Mouse (Mus musculus) thymus, adult 2 months (tissue): ENCODE measurements at regions not wholly inside any gene's neighbourhood (a gene's known extent, or its start where the extent isn't known, plus 50 kb on each side); places are given as distances from the start of the nearest gene placed in this dataset.

ENCODE experiments used
- DNase-seq: peaks from one replicate; pipeline ENCODE4 v3.0.0; 2021
- H3K27ac ChIP-seq: fragments of 200-500 bp; 2 replicates; pipeline ENCODE4 v1.5.1; 2012; ENCODE audit warnings: low read length, control low read depth; ENCODE audit not compliant: control insufficient read depth, insufficient read depth
- H3K27me3 ChIP-seq: fragments of 200-500 bp; 2 replicates; pipeline ENCODE4 v1.6.1; 2012; ENCODE audit warnings: mild to moderate bottlenecking, low read length, moderate library complexity, mixed read lengths; ENCODE audit not compliant: control insufficient read depth, insufficient read depth
- H3K36me3 ChIP-seq: fragments of 200-500 bp; 2 replicates; pipeline ENCODE4 v1.6.1; 2012; ENCODE audit warnings: mild to moderate bottlenecking, low read length, moderate library complexity; ENCODE audit not compliant: control insufficient read depth, insufficient read depth
- H3K4me1 ChIP-seq: fragments of 200-500 bp; replicated peaks from 2 replicates; pipeline ENCODE4 v1.6.1; 2012; ENCODE audit warnings: low read length; ENCODE audit not compliant: control insufficient read depth, insufficient read depth
- H3K4me3 ChIP-seq: fragments of 200-500 bp; 2 replicates; pipeline ENCODE4 v1.5.1; 2012; ENCODE audit warnings: mild to moderate bottlenecking, low read length, control low read depth, moderate library complexity; ENCODE audit not compliant: control insufficient read depth, insufficient read depth
- CTCF ChIP-seq: fragments of 200-500 bp; IDR thresholded peaks from 2 replicates; pipeline ENCODE4 v1.5.1; 2012; ENCODE audit warnings: mild to moderate bottlenecking, control low read depth, low read length, moderate library complexity, borderline replicate concordance; ENCODE audit not compliant: control insufficient read depth, poor library complexity, insufficient read depth; ENCODE audit errors: extremely low read depth
- POLR2A ChIP-seq: fragments of 200-500 bp; IDR thresholded peaks from 2 replicates; pipeline ENCODE4 v1.6.1; 2012; ENCODE audit warnings: mild to moderate bottlenecking, low read length, control low read depth, moderate library complexity; ENCODE audit not compliant: control insufficient read depth, poor library complexity, insufficient read depth; ENCODE audit errors: extremely low read depth
- WGBS: fragments of 180-500 bp; shearing (Covaris S2); methylation state at CpG from one replicate; pipeline ENCODE4 v1.1.7; 2018; 5-methylcytosine and 5-hydroxymethylcytosine counted together

DNA sequence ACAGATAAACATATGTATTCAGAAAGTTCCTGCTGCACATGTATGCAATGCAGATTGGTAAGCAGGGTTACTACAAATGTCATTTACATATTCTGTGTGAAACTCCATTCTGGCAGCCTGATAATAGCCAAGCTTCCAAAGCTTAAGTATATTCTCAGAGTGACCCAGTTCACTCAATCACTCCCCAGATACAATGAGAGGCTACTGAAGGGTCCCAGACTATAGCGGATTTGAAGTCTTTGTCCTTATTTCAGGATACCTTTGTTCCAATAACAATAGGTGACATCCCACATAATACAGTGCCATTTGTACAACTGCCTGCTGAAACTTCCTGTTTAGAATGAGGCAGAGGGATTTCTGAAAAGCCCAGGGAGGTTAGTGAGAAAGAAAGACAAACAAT, 132.5 kb upstream of the Klf6 start:
- Histone ChIP-seq H3K4me1 (no peaks in the 10 kb centered on the region), H3K4me3 (no peak overlapping the region), H3K27ac (no peak overlapping the region), H3K36me3 (no peaks in the 10 kb centered on the region), H3K27me3 (no peaks in the 10 kb centered on the region)
- TF ChIP-seq POLR2A (no peak), CTCF (no peak)
- WGBS, result 85% methylated on average over 1 of the region's 1 CpGs
- no peak for DNase-seq

GRCm38 (mm10) chr13:5729426-5730068, 131.7 kb upstream of the Klf6 start:
- Histone ChIP-seq H3K4me1 (no peaks in the 10 kb centered on the region), H3K27ac (no peak overlapping the region)
- 96% methylated on average over 6 of the region's 6 CpGs for WGBS

DNA sequence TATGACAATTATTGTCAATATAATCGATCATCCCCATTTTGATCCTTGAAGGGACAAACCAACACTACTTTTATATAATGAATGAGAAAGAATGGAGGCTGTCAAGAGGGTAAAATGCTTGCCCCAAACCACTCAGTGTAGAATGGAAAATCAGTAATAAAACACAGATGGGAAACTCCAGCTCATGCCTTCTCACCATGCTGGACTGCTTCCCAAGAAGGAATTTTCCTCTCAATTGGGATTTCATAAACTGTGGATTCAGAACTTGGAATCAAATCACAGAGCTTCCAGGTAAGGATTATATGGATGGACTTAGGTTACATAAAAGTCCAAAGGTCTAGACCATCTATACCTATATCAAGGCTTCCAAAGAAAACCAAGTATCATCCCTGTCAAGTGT, 129.1 kb upstream of the Klf6 start:
- Histone ChIP-seq H3K36me3 (no peaks in the 10 kb centered on the region), H3K4me1 (no peaks in the 10 kb centered on the region), H3K27ac (no peak overlapping the region), H3K27me3 (no peaks in the 10 kb centered on the region), H3K4me3 (no peak overlapping the region)
- TF ChIP-seq POLR2A (no peak), CTCF (no peak)
- no peak for DNase-seq
- WGBS, result 93% methylated on average over 1 of the region's 1 CpGs

More at GRCm38 (mm10) chr13:5729426-5730068, 131.7 kb upstream of the Klf6 start:
- Histone ChIP-seq H3K27me3 (no peaks in the 10 kb centered on the region), H3K36me3 (no peaks in the 10 kb centered on the region), H3K4me3 (no peak overlapping the region)
- TF ChIP-seq CTCF (no peak), POLR2A (no peak)
- no peak for DNase-seq

DNA sequence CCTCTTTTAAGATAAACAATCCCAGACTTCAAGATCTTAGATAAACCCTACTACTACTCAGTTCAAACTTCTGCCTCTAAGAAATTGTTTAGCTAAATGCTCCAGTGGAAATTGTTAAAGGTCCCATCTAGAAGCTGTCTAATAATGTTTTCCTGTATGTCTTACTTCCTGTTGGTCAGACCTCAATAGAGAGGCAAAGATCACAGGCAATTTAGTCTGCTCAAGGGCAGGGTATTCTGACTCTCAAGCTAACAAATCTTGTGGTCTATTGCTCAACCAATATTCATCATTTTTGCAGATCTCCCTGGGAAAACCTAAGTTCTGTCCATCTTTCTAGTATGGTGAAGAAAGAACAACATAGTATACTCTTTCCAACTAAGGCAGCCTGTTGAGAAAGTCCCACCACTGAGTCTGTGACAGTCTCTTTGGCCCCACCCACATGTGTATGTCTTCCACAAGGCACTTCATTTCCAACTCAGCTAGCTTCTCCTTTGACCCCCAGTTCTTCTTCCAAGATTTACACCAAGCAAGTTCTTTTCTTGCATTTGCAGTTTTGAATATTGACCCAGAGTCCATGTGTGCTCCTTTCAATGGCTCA, 126.2 kb upstream of the Klf6 start:
- Histone ChIP-seq H3K4me3 (no peak overlapping the region), H3K27me3 (no peaks in the 10 kb centered on the region), H3K27ac (no peak overlapping the region), H3K36me3 (no peaks in the 10 kb centered on the region), H3K4me1 (no peaks in the 10 kb centered on the region)
- no peak for DNase-seq
- TF ChIP-seq CTCF (no peak), POLR2A (no peak)

- no peaks in the 10 kb centered on the region for H3K27me3 ChIP-seq
- TF ChIP-seq CTCF (no peak), POLR2A (no peak)
- no peak for DNase-seq
- H3K4me3 ChIP-seq, result no peak overlapping the region
- 96% methylated on average over 6 of the region's 6 CpGs for WGBS
- H3K4me1 ChIP-seq, result no peaks in the 10 kb centered on the region
- no peaks in the 10 kb centered on the region for H3K36me3 ChIP-seq
- H3K27ac ChIP-seq, result no peak overlapping the region
Observed at GRCm38 (mm10) chr13:5736472-5736871, 124.8 kb upstream of the Klf6 start.

GRCm38 (mm10) chr13:5737214-5737613, 124.1 kb upstream of the Klf6 start:
- DNase-seq, result no peak
- 94% methylated on average over 7 of the region's 7 CpGs for WGBS
- no peak overlapping the region for H3K27ac ChIP-seq
- no peak overlapping the region for H3K4me3 ChIP-seq
- no peaks in the 10 kb centered on the region for H3K27me3 ChIP-seq
- TF ChIP-seq CTCF (no peak), POLR2A (no peak)
- no peaks in the 10 kb centered on the region for H3K36me3 ChIP-seq
- no peaks in the 10 kb centered on the region for H3K4me1 ChIP-seq
